Mouse (Mus musculus): Measurements from ENCODE around the gene Sept9. TPM values are rescaled to one million over a fixed set of nuclear protein-coding genes. Genes with fewer than 3 reads are reported as not detected.
"Not testable (repeated sequence)": the region's sequence is repeated elsewhere in the genome, so short reads cannot be mapped to it uniquely, and the experiment has no call there.

Gene Sept9
- polyA plus RNA-seq, 1 experiment from 2014 or later: 106 TPM

DNA sequence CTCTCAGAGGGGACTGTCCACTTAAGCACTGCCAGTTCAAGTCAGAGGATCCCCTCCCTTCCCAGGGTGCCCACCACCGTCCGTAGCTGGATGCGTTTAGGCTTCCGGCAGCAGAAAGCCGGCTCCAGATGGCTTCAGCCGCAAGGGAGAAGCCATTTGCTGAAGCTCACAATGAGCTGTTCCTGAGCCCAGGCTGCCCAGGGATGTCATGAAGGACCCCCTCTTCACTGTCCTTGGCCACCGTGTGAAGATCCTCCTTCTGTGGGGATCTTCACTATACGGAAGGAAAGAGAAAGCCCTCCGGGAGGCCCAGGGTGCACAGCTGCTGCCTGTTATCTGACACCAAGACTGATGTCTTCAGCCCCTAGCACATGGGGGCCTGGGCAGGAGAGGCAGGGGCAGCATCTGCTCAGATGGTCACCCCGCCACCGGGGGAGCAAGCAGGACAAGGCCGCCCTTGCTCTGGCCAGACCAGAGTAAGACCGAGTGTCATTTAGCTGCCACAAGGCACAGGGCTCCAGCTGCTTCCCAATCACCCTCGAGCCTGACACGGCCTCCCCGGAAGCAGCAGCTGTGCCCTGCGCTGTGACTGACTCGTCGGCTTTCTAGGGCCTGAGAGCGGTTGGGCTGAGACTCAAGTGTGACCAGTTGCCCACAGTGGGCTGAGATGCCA lies 118.1 kb downstream of the Sept9 start:
- Histone ChIP-seq H3K36me3 (replicated peaks) (no peaks in the 10 kb centered on the region), H3K9ac (peak overlapping the region; percentile 14; the same call in 1 of the 2 replicates), H3K27ac (peak overlapping the region; percentile 62), H3K9me3 (no peaks in the 10 kb centered on the region), H3K4me2 (peak overlapping the region; percentile 21; the same call in 1 of the 2 replicates), H3K27me3 (replicated peaks) (no peaks in the 10 kb centered on the region), H3K4me1 (peaks cover 51% of the 10 kb centered on the region), H3K4me3 (no peak overlapping the region)
- ATAC-seq (replicated peaks): peak; percentile 32
- WGBS: 17% methylated on average over 20 of the region's 20 CpGs

GRCm38 (mm10) chr11:117318202-117318601 lies 118.7 kb downstream of the Sept9 start:
- no peak for ATAC-seq (replicated peaks)
- H3K36me3 ChIP-seq (replicated peaks): no peaks in the 10 kb centered on the region
- peaks cover 45% of the 10 kb centered on the region for H3K4me1 ChIP-seq
- no peak overlapping the region for H3K9ac ChIP-seq
- no peaks in the 10 kb centered on the region for H3K27me3 ChIP-seq (replicated peaks)
- H3K4me2 ChIP-seq: no peak overlapping the region
- 0 out of 2 replicates have a peak overlapping the region, but pooled peaks have one; percentile 62 for H3K27ac ChIP-seq
- no peaks in the 10 kb centered on the region for H3K9me3 ChIP-seq
- H3K4me3 ChIP-seq: no peak overlapping the region
- WGBS: 47% methylated on average over 3 of the region's 3 CpGs

- H3K4me1 ChIP-seq: peaks cover 41% of the 10 kb centered on the region
- H3K36me3 ChIP-seq (replicated peaks): no peaks in the 10 kb centered on the region
- no peak overlapping the region for H3K9ac ChIP-seq
- ATAC-seq (replicated peaks): no peak
- 0 out of 2 replicates have a peak overlapping the region, but pooled peaks have one; percentile 38 for H3K27ac ChIP-seq
- no peak overlapping the region for H3K4me2 ChIP-seq
- H3K27me3 ChIP-seq (replicated peaks): no peaks in the 10 kb centered on the region
- H3K4me3 ChIP-seq: no peak overlapping the region
- H3K9me3 ChIP-seq: no peaks in the 10 kb centered on the region
- 76% methylated on average over 12 of the region's 12 CpGs for WGBS
Observed at GRCm38 (mm10) chr11:117318731-117319542, 119.5 kb downstream of the Sept9 start.

- H3K9me3 ChIP-seq: no peaks in the 10 kb centered on the region
- H3K9ac ChIP-seq: no peak overlapping the region
- H3K4me1 ChIP-seq: peaks cover 45% of the 10 kb centered on the region
- ATAC-seq (replicated peaks): peak; percentile 24; the same call in 1 of the 2 replicates
- H3K4me3 ChIP-seq: no peak overlapping the region
- 43% methylated on average over 15 of the region's 15 CpGs for WGBS
- peak overlapping the region; percentile 38; the same call in 1 of the 2 replicates for H3K27ac ChIP-seq
- no peaks in the 10 kb centered on the region for H3K36me3 ChIP-seq (replicated peaks)
- H3K4me2 ChIP-seq: no peak overlapping the region
- H3K27me3 ChIP-seq (replicated peaks): no peaks in the 10 kb centered on the region
Observed at GRCm38 (mm10) chr11:117319543-117320335, 120.3 kb downstream of the Sept9 start.

DNA sequence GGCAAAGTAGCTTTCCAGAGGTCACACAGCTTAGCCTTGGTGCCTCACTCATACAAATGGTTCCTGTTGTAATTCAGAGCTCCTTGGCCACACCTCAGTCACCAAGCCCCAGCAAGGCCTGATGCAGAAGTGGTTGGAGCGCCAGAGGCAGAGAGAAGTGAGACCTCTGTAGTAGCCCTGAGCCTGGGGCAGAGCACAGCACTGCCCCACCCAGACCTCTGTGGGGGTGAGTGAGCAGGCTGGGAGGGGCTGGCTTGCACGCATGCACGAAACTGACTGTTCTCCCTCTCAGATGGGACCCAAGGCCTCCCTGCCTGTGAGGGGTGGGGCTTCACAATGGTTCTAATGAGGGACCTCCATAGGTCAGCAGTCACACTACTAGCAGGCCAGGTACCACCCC lies 121.0 kb downstream of the Sept9 start:
- Histone ChIP-seq H3K36me3 (replicated peaks) (no peaks in the 10 kb centered on the region), H3K4me2 (no peak overlapping the region), H3K9ac (no peak overlapping the region), H3K27me3 (replicated peaks) (no peaks in the 10 kb centered on the region), H3K4me1 (peaks cover 46% of the 10 kb centered on the region), H3K27ac (0 out of 2 replicates have a peak overlapping the region, but pooled peaks have one; percentile 17), H3K9me3 (no peaks in the 10 kb centered on the region), H3K4me3 (no peak overlapping the region)
- no peak for ATAC-seq (replicated peaks)
- 79% methylated on average over 3 of the region's 3 CpGs for WGBS

- 79% methylated on average over 9 of the region's 9 CpGs for WGBS
- no peak overlapping the region for H3K4me3 ChIP-seq
Observed at GRCm38 (mm10) chr11:117321311-117321971, 122.0 kb downstream of the Sept9 start.

DNA sequence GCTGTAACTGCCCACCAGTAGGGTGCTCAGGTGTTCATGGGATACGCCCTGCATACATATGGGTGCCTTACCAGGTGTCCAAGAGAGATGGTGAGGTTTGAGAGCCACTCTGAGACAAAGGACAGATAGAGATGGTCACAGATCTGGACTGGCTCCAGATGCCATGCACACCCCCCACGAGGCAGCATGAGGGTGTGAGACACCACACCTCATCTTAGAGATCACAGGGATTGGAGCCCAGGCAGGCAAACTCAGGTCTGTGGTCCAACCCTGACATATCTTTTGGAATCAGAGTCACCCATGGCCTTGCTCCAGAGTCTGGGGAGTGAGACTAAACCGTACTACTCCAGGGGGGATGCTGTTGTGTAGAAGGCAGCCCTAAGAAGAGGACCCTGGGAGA lies 122.8 kb downstream of the Sept9 start:
- 95% methylated on average over 3 of the region's 3 CpGs for WGBS
- H3K4me1 ChIP-seq: peaks cover 46% of the 10 kb centered on the region
- no peak overlapping the region for H3K9ac ChIP-seq
- H3K9me3 ChIP-seq: no peaks in the 10 kb centered on the region
- H3K27me3 ChIP-seq (replicated peaks): no peaks in the 10 kb centered on the region
- no peak overlapping the region for H3K4me3 ChIP-seq
- H3K36me3 ChIP-seq (replicated peaks): no peaks in the 10 kb centered on the region
- H3K4me2 ChIP-seq: no peak overlapping the region
- no peak overlapping the region for H3K27ac ChIP-seq
- no peak for ATAC-seq (replicated peaks)

More at GRCm38 (mm10) chr11:117321311-117321971, 122.0 kb downstream of the Sept9 start:
- Histone ChIP-seq H3K4me2 (no peak overlapping the region), H3K9ac (no peak overlapping the region), H3K27me3 (replicated peaks) (no peaks in the 10 kb centered on the region), H3K9me3 (no peaks in the 10 kb centered on the region), H3K27ac (no peak overlapping the region), H3K4me1 (peaks cover 46% of the 10 kb centered on the region), H3K36me3 (replicated peaks) (no peaks in the 10 kb centered on the region)
- no peak for ATAC-seq (replicated peaks)

DNA sequence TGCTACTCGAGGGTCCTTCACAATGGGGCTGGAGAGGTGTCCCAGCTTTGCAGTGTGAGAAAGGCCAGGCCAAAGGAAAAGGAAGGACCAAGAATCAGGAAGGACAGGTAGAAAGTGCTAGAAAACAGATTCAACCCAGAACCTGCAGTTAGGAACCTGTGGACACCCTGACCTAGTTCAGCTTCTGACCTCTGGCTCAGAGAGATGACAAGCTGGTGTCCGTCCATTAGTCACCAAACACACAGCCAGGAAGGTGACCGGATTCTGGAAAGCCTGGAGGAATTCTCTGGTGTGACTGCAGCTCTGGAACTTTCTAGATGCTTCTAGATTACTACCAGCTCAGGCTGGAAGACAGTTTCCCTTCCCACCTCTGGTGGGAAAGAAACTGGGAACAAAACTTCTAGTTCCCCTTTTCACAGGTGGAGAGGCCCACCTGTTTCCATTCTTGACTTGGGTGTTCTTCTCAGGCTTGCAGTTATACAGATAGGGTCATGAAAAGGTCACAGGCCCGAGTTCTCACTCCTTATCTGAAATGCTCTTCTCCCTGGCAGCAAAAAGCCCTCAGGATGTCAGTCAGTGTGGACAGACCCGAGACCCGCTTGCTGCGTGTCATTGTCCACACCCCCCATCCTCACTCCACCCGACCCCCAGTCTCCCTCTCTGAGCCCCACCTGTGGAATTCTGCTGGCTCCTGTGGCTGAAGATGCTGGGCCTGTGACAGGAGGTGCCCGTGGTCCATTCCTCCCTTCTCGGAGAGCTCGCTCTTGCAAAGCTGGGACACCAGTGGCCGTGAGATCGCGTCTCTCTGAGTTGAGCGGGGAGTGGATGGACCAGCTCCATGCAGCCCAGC lies 123.5 kb downstream of the Sept9 start:
- Histone ChIP-seq H3K27me3 (replicated peaks) (no peaks in the 10 kb centered on the region), H3K27ac (no peak overlapping the region), H3K36me3 (replicated peaks) (no peaks in the 10 kb centered on the region), H3K9ac (no peak overlapping the region), H3K4me3 (no peak overlapping the region), H3K4me1 (peaks cover 40% of the 10 kb centered on the region), H3K9me3 (no peaks in the 10 kb centered on the region), H3K4me2 (no peak overlapping the region)
- ATAC-seq (replicated peaks): no peak
- 93% methylated on average over 15 of the region's 15 CpGs for WGBS

DNA sequence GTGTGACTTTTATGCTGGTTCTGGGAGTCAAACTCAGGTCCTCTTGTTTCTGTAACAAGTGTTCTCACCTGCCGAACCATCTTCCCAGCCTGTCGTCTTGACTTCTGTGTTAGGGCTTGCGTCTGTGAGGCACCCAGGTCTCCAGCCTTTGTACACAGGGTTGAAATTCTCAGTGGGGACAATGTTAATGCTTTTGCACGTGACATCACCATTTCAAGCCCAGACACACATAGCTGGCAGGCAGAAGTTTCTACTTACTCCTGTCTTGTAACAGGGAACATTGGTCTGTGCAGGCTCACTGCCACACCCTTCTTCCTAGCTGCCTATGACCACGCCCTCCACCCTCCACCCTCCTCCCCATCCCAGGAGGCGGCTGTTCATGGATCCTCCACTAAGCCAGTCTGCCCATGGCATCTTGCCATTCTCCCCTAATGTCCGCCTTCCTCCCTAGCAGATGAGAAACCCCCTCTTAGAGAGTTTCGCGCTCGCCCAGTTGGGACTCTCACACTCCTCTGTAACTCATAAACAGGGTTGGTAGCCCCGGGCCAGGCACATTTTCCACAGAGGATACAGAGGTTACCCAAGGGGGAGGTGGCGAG lies 124.6 kb downstream of the Sept9 start:
- Histone ChIP-seq H3K4me2 (no peak overlapping the region), H3K36me3 (replicated peaks) (no peaks in the 10 kb centered on the region), H3K9ac (no peak overlapping the region), H3K4me1 (peaks cover 29% of the 10 kb centered on the region), H3K27ac (no peak overlapping the region), H3K27me3 (replicated peaks) (no peaks in the 10 kb centered on the region), H3K9me3 (no peaks in the 10 kb centered on the region), H3K4me3 (no peak overlapping the region)
- no peak for ATAC-seq (replicated peaks)
- 71% methylated on average over 12 of the region's 12 CpGs for WGBS

GRCm38 (mm10) chr11:117324718-117325117 lies 125.3 kb downstream of the Sept9 start:
- peaks cover 24% of the 10 kb centered on the region for H3K4me1 ChIP-seq
- H3K4me2 ChIP-seq; H3K4me3 ChIP-seq; H3K27ac ChIP-seq; H3K9me3 ChIP-seq; H3K9ac ChIP-seq; H3K36me3 ChIP-seq (replicated peaks); H3K27me3 ChIP-seq (replicated peaks); ATAC-seq (replicated peaks): not testable (repeated sequence)
- 95% methylated on average over 5 of the region's 5 CpGs for WGBS

- no peak overlapping the region for H3K27ac ChIP-seq
- no peaks in the 10 kb centered on the region for H3K27me3 ChIP-seq (replicated peaks)
- no peak overlapping the region for H3K4me2 ChIP-seq
- H3K9me3 ChIP-seq: no peaks in the 10 kb centered on the region
- no peak overlapping the region for H3K9ac ChIP-seq
- H3K36me3 ChIP-seq (replicated peaks): no peaks in the 10 kb centered on the region
- ATAC-seq (replicated peaks): no peak
- H3K4me1 ChIP-seq: peaks cover 21% of the 10 kb centered on the region
- no peak overlapping the region for H3K4me3 ChIP-seq
- WGBS: 80% methylated on average over 5 of the region's 5 CpGs
Observed at GRCm38 (mm10) chr11:117325131-117325467, 125.6 kb downstream of the Sept9 start.

Data from midbrain, embryonic 15.5 days (tissue).